Mouse (Mus musculus): ENCODE results near the gene Gm44805.

Gm44805 gene

DNA sequence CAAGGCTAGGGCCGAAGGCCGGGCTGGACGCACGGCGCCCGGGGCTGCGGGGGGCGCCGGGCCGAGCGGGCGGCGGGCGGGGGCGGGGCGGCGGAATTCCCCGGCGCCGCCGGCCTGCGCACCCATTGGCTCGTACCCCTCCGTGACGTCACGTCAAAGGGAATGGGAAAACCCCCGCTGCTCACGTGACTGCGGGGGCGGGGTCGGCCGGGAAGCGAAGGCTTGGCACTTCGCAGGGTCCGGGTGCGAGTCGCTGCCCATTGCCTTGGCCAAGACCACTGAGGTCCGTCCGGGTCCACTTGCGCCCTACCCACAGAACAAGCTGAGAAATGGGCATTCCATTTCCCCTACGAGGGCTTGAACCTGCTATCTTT lies 51.9 kb downstream of the Gm44805 start, which contains the start of gene Relb:
Gene Relb (minus strand): TSS at position 78 of the 374 bp plus-strand sequence.
- DNase-seq (ENCODE audit: low read depth, low spot score) = peak; percentile 85

- peak; percentile 98 for DNase-seq (ENCODE audit: low read depth, low spot score)
These were observed 52.5 kb downstream of the Gm44805 start for GRCm38 (mm10) chr7:19628536-19629360.

- DNase-seq (ENCODE audit: low read depth, low spot score) = no peak
These were observed 53.1 kb downstream of the Gm44805 start for GRCm38 (mm10) chr7:19628192-19628535.

- no peak for DNase-seq (ENCODE audit: low read depth, low spot score)
These were observed 53.5 kb downstream of the Gm44805 start for GRCm38 (mm10) chr7:19627721-19628120.

DNA sequence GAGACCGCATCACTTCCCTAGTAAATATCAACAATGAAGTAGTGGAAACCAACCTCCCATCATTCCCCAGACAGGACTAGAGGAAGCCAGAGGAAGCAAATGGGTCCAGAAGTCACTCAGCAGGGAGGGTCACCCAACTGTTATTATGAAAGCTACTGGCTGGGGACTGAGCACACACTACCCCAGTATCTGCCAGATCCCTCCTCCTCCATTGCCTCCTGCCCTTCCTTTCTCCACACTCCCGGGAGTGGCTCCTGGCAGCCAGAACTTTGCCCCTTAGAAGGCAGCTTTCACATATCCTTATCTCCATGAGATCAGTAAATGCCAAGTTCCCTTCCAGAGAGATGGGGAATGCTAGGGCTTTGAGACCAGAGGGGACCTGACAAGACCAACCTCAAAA lies 57.8 kb downstream of the Gm44805 start:
- DNase-seq (ENCODE audit: low read depth, low spot score) = no peak

DNA sequence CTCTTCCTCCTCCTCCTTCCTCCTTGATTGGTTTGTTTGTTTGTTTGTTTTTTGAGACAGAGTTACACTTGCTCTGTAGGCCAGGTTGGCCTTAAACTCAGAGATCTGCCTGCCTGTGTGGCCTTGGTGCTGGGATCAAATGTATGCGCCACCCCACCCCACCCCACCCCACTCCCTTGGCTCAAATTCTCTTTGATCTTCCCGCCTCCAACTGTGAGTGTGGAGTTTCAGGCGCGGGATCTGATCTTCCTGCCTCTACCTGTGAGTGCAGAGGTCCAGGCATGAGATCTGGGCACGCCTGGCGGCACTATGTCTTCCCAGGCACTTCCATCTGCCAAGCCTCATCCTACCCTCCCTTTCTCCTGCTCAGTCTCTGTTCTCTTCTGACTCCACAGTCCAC lies 59.0 kb downstream of the Gm44805 start:
- no peak for DNase-seq (ENCODE audit: low read depth, low spot score)

Measured in skeletal muscle tissue, adult 2 months (tissue).